Mouse (Mus musculus): ENCODE data around the gene Qars. TPM values are rescaled to one million over a fixed set of nuclear protein-coding genes. Genes with fewer than 3 reads are reported as not detected.

Qars gene
- polyA plus RNA-seq, 1 experiment, result 35.0 TPM

DNA sequence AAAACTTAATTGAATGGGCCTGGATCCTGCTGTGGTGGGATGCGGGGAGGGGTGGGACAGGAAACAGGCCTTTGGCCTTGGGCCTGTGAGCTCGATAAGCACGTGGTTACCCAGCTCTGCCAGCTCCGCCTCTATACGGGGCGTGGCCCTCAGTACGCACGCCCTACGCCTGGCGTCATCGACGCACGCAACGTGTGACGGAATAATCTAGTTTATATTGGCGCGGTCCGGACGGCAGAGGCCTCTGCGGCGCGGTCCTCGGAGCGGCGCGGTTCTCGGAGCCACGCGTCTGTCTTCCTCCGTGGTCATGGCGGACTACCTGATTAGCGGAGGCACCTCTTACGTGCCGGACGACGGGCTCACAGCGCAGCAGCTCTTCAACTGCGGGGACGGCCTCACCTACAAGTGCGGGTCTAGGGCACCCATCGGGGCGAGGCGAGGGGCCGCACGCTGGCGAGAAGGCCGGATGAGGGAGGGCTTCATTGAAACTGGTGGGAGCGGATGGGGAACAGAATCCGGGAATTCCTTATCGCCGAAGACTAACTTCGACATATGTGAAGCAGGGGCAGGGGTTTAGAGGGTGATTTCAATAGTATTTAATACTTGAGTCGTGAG is 52.8 kb downstream of the Qars start, which contains the start of gene Impdh2:
TSS of gene Impdh2 (plus strand) at position 60 of the 615 bp plus-strand sequence.
- no peak for TF ChIP-seq GATA1 (IDR thresholded peaks at IDR 0.05; ENCODE audit: low read length)

DNA sequence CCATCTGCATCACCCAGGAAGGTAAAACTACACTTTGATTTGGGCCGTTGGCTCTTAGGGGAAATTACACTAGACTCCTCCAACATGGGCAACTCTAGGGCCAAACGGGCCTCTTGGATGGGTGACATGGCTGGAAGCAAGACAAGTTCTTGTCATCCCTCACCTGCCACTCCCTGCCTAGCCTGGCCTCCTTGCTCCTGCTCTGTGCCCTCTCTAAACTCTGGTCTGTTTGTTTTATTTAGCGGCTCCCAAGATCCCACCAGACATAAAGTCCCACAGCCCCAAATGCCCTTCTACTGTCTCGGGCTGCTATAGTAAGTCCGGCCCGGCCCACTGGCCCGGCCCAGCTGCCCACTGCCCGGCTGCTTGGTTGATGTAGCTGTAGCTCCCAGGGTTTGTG is 56.2 kb downstream of the Qars start:
- no peak for TF ChIP-seq GATA1 (IDR thresholded peaks at IDR 0.05; ENCODE audit: low read length)

DNA sequence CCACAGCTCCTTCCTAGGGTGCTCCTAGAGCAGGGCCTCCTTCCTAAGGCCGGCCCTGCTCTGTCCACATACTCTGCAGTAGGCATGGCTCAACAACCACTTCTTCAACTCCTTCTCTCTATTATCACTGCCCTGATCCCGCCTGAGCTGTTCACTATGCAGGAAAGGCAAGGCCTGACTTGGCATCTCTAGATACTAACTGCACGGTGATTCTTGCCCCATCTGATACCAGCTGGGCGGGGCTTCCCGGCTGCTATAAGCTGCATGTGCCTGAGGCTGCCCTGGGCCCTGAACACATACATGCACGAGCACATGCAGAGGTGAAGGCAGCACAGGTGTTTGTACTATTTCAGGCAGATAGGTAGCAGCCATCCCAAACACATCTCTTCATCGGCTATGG is 56.6 kb downstream of the Qars start:
- TF ChIP-seq GATA1 (IDR thresholded peaks at IDR 0.05; ENCODE audit: low read length), result no peak

Other genes with a start within 250 kb of the Qars start
- gene Dag1, start 243.7 kb upstream of the Qars start, polyA plus RNA-seq (2012), result 20.0 and 21.9 TPM in 2 replicates
- gene Nicn1, start 217.3 kb upstream of the Qars start, polyA plus RNA-seq (2012), result 0.13 and 0.14 TPM in 2 replicates
- not detected in 2 replicates for gene Amt, start 210.9 kb upstream of the Qars start, polyA plus RNA-seq (2012)
- 120 and 154 TPM in 2 replicates for gene Rhoa, start 201.6 kb upstream of the Qars start, polyA plus RNA-seq (2012)
- 1.4 and 2.4 TPM in 2 replicates for gene Tcta, start 201.5 kb upstream of the Qars start, polyA plus RNA-seq (2012)
- 350 and 513 TPM in 2 replicates for gene Gpx1, start 168.8 kb upstream of the Qars start, polyA plus RNA-seq (2012)
- 34.7 and 107 TPM in 2 replicates for gene Usp4, start 159.9 kb upstream of the Qars start, polyA plus RNA-seq (2012)
- gene 1700102P08Rik, start 114.9 kb upstream of the Qars start, polyA plus RNA-seq (2012), result 0.51 and 0.69 TPM in 2 replicates
- not detected in 2 replicates for gene Ccdc36, start 79.2 kb upstream of the Qars start, polyA plus RNA-seq (2012)
- not detected in 2 replicates for gene BC048562, start 71.2 kb upstream of the Qars start, polyA plus RNA-seq (2012)
- 26.4 and 34.2 TPM in 2 replicates for gene Ccdc71, start 47.2 kb upstream of the Qars start, polyA plus RNA-seq (2012)
- gene Klhdc8b, start 46.1 kb upstream of the Qars start, polyA plus RNA-seq (2012), result 195 and 224 TPM in 2 replicates
- gene Lamb2, start 28.0 kb upstream of the Qars start, polyA plus RNA-seq (2012), result 0.05 and 0.25 TPM in 2 replicates
- gene Usp19, start 17.1 kb upstream of the Qars start, polyA plus RNA-seq (2012), result 101 and 102 TPM in 2 replicates
- 87.8 and 118 TPM in 2 replicates for gene Qrich1, start 9.1 kb downstream of the Qars start, polyA plus RNA-seq (2012)
- gene Impdh2, start 52.6 kb downstream of the Qars start, polyA plus RNA-seq (2012), result 146 and 164 TPM in 2 replicates
- 17.2 and 26.6 TPM in 2 replicates for gene Ndufaf3, start 59.7 kb downstream of the Qars start, polyA plus RNA-seq (2012)
- gene Dalrd3, start 62.2 kb downstream of the Qars start, polyA plus RNA-seq (2012), result 76.1 and 91.0 TPM in 2 replicates
- 14.2 and 27.4 TPM in 2 replicates for gene Wdr6, start 71.0 kb downstream of the Qars start, polyA plus RNA-seq (2012)
- 6.3 and 8.0 TPM in 2 replicates for gene P4htm, start 90.0 kb downstream of the Qars start, polyA plus RNA-seq (2012)
- gene Arih2, start 141.7 kb downstream of the Qars start, polyA plus RNA-seq (2012), result 126 and 161 TPM in 2 replicates
- gene Slc25a20, start 154.4 kb downstream of the Qars start, polyA plus RNA-seq (2012), result 5.0 and 6.0 TPM in 2 replicates
- 0.02 TPM in 1 of 2 replicates, not detected in the other for gene Prkar2a, start 181.6 kb downstream of the Qars start, polyA plus RNA-seq (2012)